Mouse (Mus musculus) 3T3-L1 (cell line): ENCODE data around the gene Gm4553.
"Not testable (repeated sequence)": the region's sequence is repeated elsewhere in the genome, so short reads cannot be mapped to it uniquely, and the experiment has no call there.

Source experiments
- DNase-seq: peaks from one replicate; pipeline ENCODE4 v3.0.0-alpha.2; 2015; ENCODE audit warnings: low read depth, low spot score

The Gm4553 gene

DNA sequence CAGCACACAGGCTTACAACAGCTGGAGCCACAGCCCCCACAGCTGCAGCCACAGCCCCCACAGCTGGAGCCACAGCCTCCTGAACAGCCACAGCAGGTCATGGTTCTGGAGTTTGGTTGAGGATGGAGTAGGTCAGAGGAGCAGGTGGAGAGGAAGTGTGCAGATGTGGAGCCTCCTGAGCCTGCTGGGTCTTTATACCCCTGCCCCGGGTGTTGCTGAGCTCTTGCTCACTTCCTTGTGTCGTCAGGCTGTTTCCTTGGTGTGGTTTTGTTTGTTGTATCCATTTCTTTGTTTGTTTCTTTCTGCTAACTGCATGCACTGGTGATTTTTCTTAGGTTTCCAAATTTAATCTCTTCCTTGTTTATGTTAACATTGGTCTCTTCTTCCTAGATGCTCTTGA is 29.6 kb downstream of the Gm4553 start, which contains the start of gene Gm39115:
Gene Gm39115 (minus strand): TSS at position 101 of the 400 bp plus-strand sequence.
- DNase-seq: not testable (repeated sequence)

GRCm38 (mm10) chr7:142134206-142134995 is 31.1 kb downstream of the Gm4553 start:
- DNase-seq: peak; percentile 40

- DNase-seq: peak; percentile 18
Observed at GRCm38 (mm10) chr7:142128843-142129242, 36.7 kb downstream of the Gm4553 start.

GRCm38 (mm10) chr7:142120629-142121028 is 44.9 kb downstream of the Gm4553 start, which contains the start of gene Gm45618:
Gene Gm45618, minus strand, starts transcription at chr7:142120729.
- DNase-seq: not testable (repeated sequence)

- DNase-seq: peak; percentile 49
Observed at GRCm38 (mm10) chr7:142119632-142120031, 45.9 kb downstream of the Gm4553 start.
